Mouse (Mus musculus): ENCODE results near the gene Epb41l5.

DNA sequence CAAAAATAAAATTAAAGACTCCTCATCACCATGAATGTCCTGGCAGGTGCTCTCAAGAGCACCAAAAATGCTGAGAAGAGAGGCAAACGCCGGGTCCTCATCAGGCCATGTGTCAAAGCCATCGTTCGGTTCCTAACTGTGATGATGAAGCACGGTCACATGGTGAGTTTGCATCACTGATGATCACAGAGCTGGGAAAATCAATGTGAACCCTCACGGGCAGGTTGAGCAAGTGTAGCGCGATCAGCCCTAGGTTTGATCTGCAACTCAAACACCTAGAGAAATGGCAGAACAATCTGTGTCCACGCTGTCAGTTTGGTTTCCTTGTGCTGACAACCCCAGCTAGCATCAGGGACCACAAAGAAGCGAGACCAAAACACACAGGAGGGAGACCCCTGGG lies 149.3 kb downstream of the Epb41l5 start:
- TF ChIP-seq POLR2A (IDR thresholded peaks at IDR 0.05; ENCODE audit: low read depth, low read length) (no peak), CTCF (conservative IDR thresholded peaks at IDR 0.05; ENCODE audit: insufficient read depth, insufficient read length, low read depth, low read length) (no peak)

Data from kidney, adult 2 months (tissue).